Mouse (Mus musculus): ENCODE measurements around the gene Sebox. TPM values are rescaled to one million over a fixed set of nuclear protein-coding genes. Genes with fewer than 3 reads are reported as not detected.
A peak's percentile ranks its signal among the peaks of the same experiment; 100 is the strongest.

Sebox gene
- total and polyA plus RNA-seq, 3 experiments: not detected

GRCm38 (mm10) chr11:78536080-78536689, 32.9 kb downstream of the Sebox start, which contains the start of the genes Tnfaip1 and Ift20:
Gene Tnfaip1 (minus strand): TSS chr11:78536332.
Gene Ift20 (plus strand): TSS chr11:78536361.
- H3K4me3 ChIP-seq (replicated peaks in 1 of 3; ENCODE audit: low read depth in 2 of 3, low read length in 2 of 3, poor library complexity in 1 of 3): peak within 1 kb of the TSS; percentile 70 to 86 (median 86)
- dilution Hi-C loops (cut with MboI; ENCODE audit: extremely low pct_ligation_motif_present, extremely low pct_unique_long_range_greater_than_20kb, low sequenced_read_pairs) (no loop called here), in situ Hi-C loops (cut with MboI; ENCODE audit: low pct_ligation_motif_present, low pct_unique_long_range_greater_than_20kb, low sequenced_read_pairs) (no loop called here)
- peaks cover 69% of the 10 kb centered on the region for H3K79me2 ChIP-seq (replicated peaks; ENCODE audit: control insufficient read depth, extremely low read depth, insufficient read depth, poor library complexity, severe bottlenecking)
- no peaks in the 10 kb centered on the region for H3K27me3 ChIP-seq (replicated peaks)
- peak within 1 kb of the TSS; percentile 72 for H3K27ac ChIP-seq (ENCODE audit: insufficient read depth, low read depth)
- H3K9ac ChIP-seq (ENCODE audit: insufficient read depth, low read depth): peak within 1 kb of the TSS; percentile 77
- H3K36me3 ChIP-seq (replicated peaks in 1 of 2; ENCODE audit: control insufficient read depth in 1 of 2, insufficient read depth in 1 of 2, low read length in 1 of 2): peaks cover 25 to 51% of the 10 kb centered on the region in 2 experiments
- H3K4me2 ChIP-seq (ENCODE audit: insufficient read depth, low read depth, poor library complexity, severe bottlenecking): peak within 1 kb of the TSS; percentile 96
- peak; percentile 100 for DNase-seq (ENCODE audit: extremely low read depth)
- TF ChIP-seq NELFE (IDR thresholded peaks at IDR 0.05; ENCODE audit: low read depth, low read length) (peak; percentile 93), CHD1 (IDR thresholded peaks at IDR 0.05; ENCODE audit: low read depth, low read length) (no peak), GABPA (IDR thresholded peaks at IDR 0.05; ENCODE audit: insufficient replicate concordance, low read depth, low read length) (peak; percentile 92; the same call in 1 of the 2 replicates), E2F4 (IDR thresholded peaks at IDR 0.05; ENCODE audit: insufficient replicate concordance, low read depth, low read length) (no peak; the same call in 1 of the 2 replicates), MAX (IDR thresholded peaks at IDR 0.05; ENCODE audit: low read length) (peak; percentile 61), MYC (IDR thresholded peaks at IDR 0.05; ENCODE audit: low read depth, low read length) (peak; percentile 88), ELF1 (IDR thresholded peaks at IDR 0.05; ENCODE audit: low read depth, low read length) (peak; percentile 98), ZKSCAN1 (IDR thresholded peaks at IDR 0.05; ENCODE audit: borderline replicate concordance, low read depth, low read length) (no peak), PAX5 (IDR thresholded peaks at IDR 0.05; ENCODE audit: low read length) (no peak), SMC3 (IDR thresholded peaks at IDR 0.05; ENCODE audit: low read depth, low read length) (no peak), CHD2 (IDR thresholded peaks at IDR 0.05; ENCODE audit: low read length) (peak; percentile 99), NRF1 (IDR thresholded peaks at IDR 0.05; ENCODE audit: low read depth, low read length) (peak; percentile 67), EP300 (IDR thresholded peaks at IDR 0.05; ENCODE audit: low read length) (no peak), MXI1 (IDR thresholded peaks at IDR 0.05; ENCODE audit: low read depth, low read length) (peak; percentile 92), ZC3H11A (IDR thresholded peaks at IDR 0.05; ENCODE audit: low read depth, low read length) (no peak), ETS1 (conservative IDR thresholded peaks at IDR 0.05; ENCODE audit: low read depth, low read length) (no peak), USF2 (conservative IDR thresholded peaks at IDR 0.05; ENCODE audit: low read depth, low read length) (no peak), USF1 (IDR thresholded peaks at IDR 0.05; ENCODE audit: low read depth, low read length) (no peak), RAD21 (IDR thresholded peaks at IDR 0.05; ENCODE audit: low read depth, low read length) (no peak), ZNF384 (IDR thresholded peaks at IDR 0.05; ENCODE audit: low read depth, low read length) (no peak), MAZ (IDR thresholded peaks at IDR 0.05; ENCODE audit: low read depth, low read length) (peak; percentile 82; the same call in 1 of the 2 replicates), POLR2A (IDR thresholded peaks at IDR 0.05; ENCODE audit: low read depth, low read length) (peak; percentile 97), IRF4 (IDR thresholded peaks at IDR 0.05; ENCODE audit: low read depth, low read length) (peak; percentile 36; the same call in 1 of the 2 replicates), HCFC1 (IDR thresholded peaks at IDR 0.05; ENCODE audit: low read depth, low read length) (peak; percentile 95), JUN (IDR thresholded peaks at IDR 0.05; ENCODE audit: insufficient read depth, low read depth, low read length) (peak; percentile 4; the same call in 1 of the 2 replicates), MAFK (IDR thresholded peaks at IDR 0.05; ENCODE audit: insufficient replicate concordance, low read length) (no peak), TBP (conservative IDR thresholded peaks at IDR 0.05; ENCODE audit: low read depth, low read length) (peak; percentile 73; the same call in 1 of the 2 replicates), CTCF (conservative IDR thresholded peaks at IDR 0.05 in 1 of 2, IDR thresholded peaks at IDR 0.05 in 1 of 2; ENCODE audit: low read depth in 2 of 2, low read length in 2 of 2) (no peak), MEF2A (IDR thresholded peaks at IDR 0.05; ENCODE audit: borderline replicate concordance, low read depth, low read length) (peak; percentile 75), RCOR1 (conservative IDR thresholded peaks at IDR 0.05; ENCODE audit: low read depth, low read length) (no peak), UBTF (IDR thresholded peaks at IDR 0.05; ENCODE audit: low read depth, low read length) (no peak; the same call in none of the 2 replicates), ZMIZ1 (IDR thresholded peaks at IDR 0.05; ENCODE audit: low read depth, low read length) (peak; percentile 87; the same call in 1 of the 2 replicates), SIN3A (IDR thresholded peaks at IDR 0.05; ENCODE audit: low read length) (peak; percentile 92; the same call in 1 of the 2 replicates), POLR2AphosphoS2 (IDR thresholded peaks at IDR 0.05; ENCODE audit: low read depth, low read length) (peak; percentile 85; the same call in 1 of the 2 replicates), JUND (conservative IDR thresholded peaks at IDR 0.05; ENCODE audit: low read depth, low read length) (no peak), KAT2A (IDR thresholded peaks at IDR 0.05; ENCODE audit: insufficient replicate concordance, low read length) (peak; percentile 100), TCF12 (IDR thresholded peaks at IDR 0.05; ENCODE audit: low read depth, low read length) (peak; percentile 89), BHLHE40 (IDR thresholded peaks at IDR 0.05; ENCODE audit: low read depth, low read length) (peak; percentile 24; the same call in 1 of the 2 replicates)
- no peaks in the 10 kb centered on the region for H3K9me3 ChIP-seq (replicated peaks; ENCODE audit: low read length)
- H3K4me1 ChIP-seq (ENCODE audit: control insufficient read depth in 1 of 2, insufficient read depth in 2 of 2): peaks cover 14 to 42% of the 10 kb centered on the region in 2 experiments

All from CH12.LX (cell line).